Mouse (Mus musculus) hindbrain, embryonic 10.5 days (tissue): ENCODE measurements around the gene Bex1. TPM values are rescaled to one million over a fixed set of nuclear protein-coding genes. Genes with fewer than 3 reads are reported as not detected.
"Not testable (repeated sequence)": the region's sequence is repeated elsewhere in the genome, so short reads cannot be mapped to it uniquely, and the experiment has no call there.

Source experiments
- DNase-seq: peaks from one replicate; pipeline ENCODE4 v3.0.0-alpha.2; 2017; ENCODE audit warnings: low spot score
- H3K27ac ChIP-seq: fragments of 300-500 bp; sonication (generic); 2 replicates; pipeline ENCODE4 v1.5.1; 2016; ENCODE audit warnings: mild to moderate bottlenecking, moderate library complexity
- H3K27me3 ChIP-seq: fragments of 300-500 bp; sonication (generic); 2 replicates; pipeline ENCODE4 v1.6.1; 2016; ENCODE audit warnings: mild to moderate bottlenecking; ENCODE audit not compliant: poor library complexity, insufficient read depth, severe bottlenecking
- H3K36me3 ChIP-seq: fragments of 300-500 bp; sonication (generic); 2 replicates; pipeline ENCODE4 v1.6.1; 2016; ENCODE audit warnings: mild to moderate bottlenecking, moderate library complexity
- H3K4me1 ChIP-seq: fragments of 300-500 bp; sonication (generic); replicated peaks from 2 replicates; pipeline ENCODE4 v1.6.1; 2016; ENCODE audit warnings: mild to moderate bottlenecking
- H3K4me3 ChIP-seq: fragments of 300-500 bp; sonication (generic); 2 replicates; pipeline ENCODE4 v1.5.1; 2016; ENCODE audit warnings: mild to moderate bottlenecking, moderate library complexity
- H3K9me3 ChIP-seq: fragments of 300-500 bp; sonication (generic); 2 replicates; pipeline ENCODE4 v1.6.1; 2016; ENCODE audit warnings: mild to moderate bottlenecking, moderate library complexity
- WGBS: fragments of 180-500 bp; shearing (Covaris S2); methylation state at CpG from one replicate; pipeline ENCODE4 v1.1.7; 2016; 5-methylcytosine and 5-hydroxymethylcytosine counted together
- polyA plus RNA-seq: library from polyadenylated mRNA; unstranded; fragments of >200 nt; fragmentation: Nextera tagmentation; extraction: Ambion mirVana; gene quantifications from 2 replicates; pipeline ENCODE4 v1.2.1, GENCODE M21; 2016

Bex1 gene
- polyA plus RNA-seq, result 127 and 147 TPM in 2 replicates

DNA sequence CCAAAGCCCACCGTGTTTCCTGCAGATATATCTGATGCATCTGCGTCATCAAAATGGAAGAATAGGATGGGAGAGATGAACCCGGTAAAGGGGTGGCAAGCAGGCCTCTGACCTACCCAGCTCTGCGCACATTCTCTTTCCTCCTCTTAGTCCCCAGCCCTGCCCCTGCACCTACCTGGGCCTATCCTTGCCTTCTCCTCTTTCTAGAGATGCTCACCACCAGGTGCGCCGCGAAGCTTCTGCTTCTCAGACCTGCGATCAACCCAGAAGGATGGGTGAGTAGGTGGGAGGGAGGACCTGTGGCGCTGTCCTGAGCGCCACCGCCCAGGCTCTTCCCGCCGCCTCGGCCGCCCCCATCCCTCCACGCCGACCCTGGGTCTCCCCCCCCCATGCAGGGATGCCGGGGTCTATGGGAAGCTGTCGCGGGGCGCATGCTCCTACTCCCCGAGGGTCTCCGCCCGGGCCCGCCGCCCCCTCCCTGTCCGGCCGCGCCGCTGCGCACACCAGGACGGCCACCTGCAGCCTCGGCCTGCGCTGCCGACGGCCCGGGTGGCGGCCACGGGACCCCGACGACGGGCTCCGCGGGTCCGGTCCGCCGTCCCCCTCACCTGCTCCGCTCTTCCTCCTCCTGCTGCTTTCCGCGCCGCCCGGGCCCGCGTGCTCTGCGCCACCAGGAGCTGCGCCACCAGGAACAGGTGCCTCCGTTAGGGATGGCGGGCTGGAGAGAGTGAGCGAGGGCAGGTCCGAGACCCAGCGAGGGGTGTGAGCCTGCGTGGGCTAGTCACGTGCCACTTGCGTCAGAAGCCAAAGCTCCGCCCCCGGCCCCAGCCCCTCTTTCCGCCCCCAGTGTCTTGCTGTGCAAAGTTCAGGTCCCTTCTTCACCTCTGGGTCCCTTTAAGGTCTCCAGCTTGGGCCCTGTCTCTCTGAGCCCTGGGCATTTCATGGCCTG, at the start of gene Bex1, which contains the start of gene Tceal7:
TSS of gene Bex1 (minus strand) at position 785 of the 949 bp plus-strand sequence.
TSS of gene Tceal7 (plus strand) at position 51 of the 949 bp plus-strand sequence.
- H3K27me3 ChIP-seq, H3K9me3 ChIP-seq, DNase-seq, H3K36me3 ChIP-seq, H3K4me1 ChIP-seq: not testable (repeated sequence)
- 21% methylated on average over 31 of the region's 67 CpGs for WGBS
- H3K4me3 ChIP-seq, result peak within 1 kb of the TSS; percentile 55
- H3K27ac ChIP-seq, result peak within 1 kb of the TSS; percentile 71; the same call in 1 of the 2 replicates

DNA sequence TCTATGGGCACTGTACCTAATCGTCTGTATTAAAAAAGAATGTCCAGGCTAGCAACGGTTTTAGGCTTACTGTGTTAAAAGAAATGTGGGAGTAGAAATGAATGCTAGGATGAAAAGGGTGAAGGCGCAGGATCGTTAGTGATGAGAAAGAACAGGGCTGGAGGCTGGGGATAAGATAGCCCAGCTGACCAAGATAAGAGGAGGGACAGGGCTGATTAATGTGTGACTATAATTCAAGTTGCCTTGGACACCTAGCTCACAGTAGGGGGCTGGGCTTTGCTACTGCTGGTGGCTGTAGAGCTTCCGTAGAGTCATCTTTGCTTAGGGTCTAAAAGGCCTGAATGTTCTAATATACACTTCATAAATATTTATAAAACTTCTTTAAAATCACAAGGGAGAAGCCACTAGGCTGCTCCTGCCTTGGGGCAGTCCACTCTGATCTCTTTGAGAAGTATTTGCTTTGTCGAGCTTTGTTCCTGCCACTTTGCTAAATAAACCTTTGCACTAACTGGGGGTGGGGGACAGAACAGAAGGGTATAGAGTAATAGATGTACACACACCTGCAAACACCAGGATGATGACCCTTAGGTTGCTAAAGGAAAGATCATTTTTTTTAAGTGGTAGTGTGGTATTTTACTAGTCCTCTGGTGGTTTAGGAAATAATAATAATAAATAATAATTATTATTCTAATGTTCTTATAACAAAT, 36.9 kb upstream of the Bex1 start:
- Histone ChIP-seq H3K27ac (no peak overlapping the region), H3K4me1 (no peaks in the 10 kb centered on the region), H3K4me3 (no peak overlapping the region), H3K36me3 (peaks cover 10% of the 10 kb centered on the region), H3K9me3 (no peaks in the 10 kb centered on the region), H3K27me3 (no peaks in the 10 kb centered on the region)
- DNase-seq, result no peak
- WGBS, result 78% methylated on average over 6 of the region's 6 CpGs

DNA sequence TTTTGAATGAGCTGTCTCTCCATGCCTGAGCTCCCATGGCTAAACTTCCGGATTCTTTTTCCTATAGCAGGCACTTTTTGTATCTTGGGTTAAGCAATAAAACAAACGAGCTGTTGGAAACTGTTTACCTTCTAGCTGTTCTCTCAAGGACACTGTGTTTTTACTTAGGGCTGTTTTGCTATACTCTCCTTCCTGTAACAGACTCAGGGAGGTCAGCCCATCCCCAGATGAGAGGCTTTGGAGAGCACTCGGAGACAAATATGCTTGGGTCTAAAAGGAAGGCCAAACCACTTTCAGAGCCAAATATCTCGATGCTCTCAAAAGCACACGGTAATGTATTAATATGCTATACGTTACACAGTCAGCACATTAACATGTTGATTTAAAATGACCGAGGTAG, 34.4 kb upstream of the Bex1 start:
- H3K27me3 ChIP-seq, result peaks cover 4% of the 10 kb centered on the region; the same call in 1 of the 2 replicates
- 86% methylated on average over 7 of the region's 7 CpGs for WGBS
- no peak for DNase-seq
- no peak overlapping the region for H3K27ac ChIP-seq
- H3K36me3 ChIP-seq, result peaks cover 11% of the 10 kb centered on the region
- no peaks in the 10 kb centered on the region for H3K9me3 ChIP-seq
- no peak overlapping the region for H3K4me3 ChIP-seq
- 0 out of 2 replicates have a peak, but pooled peaks cover 6% of the 10 kb centered on the region for H3K4me1 ChIP-seq

DNA sequence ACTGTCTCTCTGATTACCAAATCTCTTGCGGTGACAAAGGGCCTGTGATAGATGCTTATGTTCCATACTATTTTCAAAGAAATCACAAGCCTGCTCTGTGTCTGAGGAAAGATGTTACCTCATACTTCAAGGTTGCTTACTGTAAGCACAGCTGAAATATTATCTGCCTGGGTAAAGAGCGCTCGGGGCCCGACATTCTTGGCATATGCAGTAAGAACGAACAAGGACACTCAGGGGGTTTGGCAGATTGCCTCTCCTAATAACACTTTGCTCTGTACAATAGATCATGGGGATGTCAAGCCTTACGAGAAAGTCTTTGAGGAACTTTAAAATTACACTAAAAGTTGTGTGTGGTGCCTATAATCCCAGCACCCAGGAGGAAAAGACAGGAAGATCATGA, 33.5 kb upstream of the Bex1 start:
- H3K36me3 ChIP-seq, result peaks cover 11% of the 10 kb centered on the region
- H3K9me3 ChIP-seq, result no peaks in the 10 kb centered on the region
- H3K27me3 ChIP-seq, result peaks cover 4% of the 10 kb centered on the region; the same call in 1 of the 2 replicates
- 0 out of 2 replicates have a peak, but pooled peaks cover 6% of the 10 kb centered on the region for H3K4me1 ChIP-seq
- DNase-seq, result no peak
- H3K4me3 ChIP-seq, result no peak overlapping the region
- WGBS, result 88% methylated on average over 6 of the region's 6 CpGs
- H3K27ac ChIP-seq, result no peak overlapping the region

DNA sequence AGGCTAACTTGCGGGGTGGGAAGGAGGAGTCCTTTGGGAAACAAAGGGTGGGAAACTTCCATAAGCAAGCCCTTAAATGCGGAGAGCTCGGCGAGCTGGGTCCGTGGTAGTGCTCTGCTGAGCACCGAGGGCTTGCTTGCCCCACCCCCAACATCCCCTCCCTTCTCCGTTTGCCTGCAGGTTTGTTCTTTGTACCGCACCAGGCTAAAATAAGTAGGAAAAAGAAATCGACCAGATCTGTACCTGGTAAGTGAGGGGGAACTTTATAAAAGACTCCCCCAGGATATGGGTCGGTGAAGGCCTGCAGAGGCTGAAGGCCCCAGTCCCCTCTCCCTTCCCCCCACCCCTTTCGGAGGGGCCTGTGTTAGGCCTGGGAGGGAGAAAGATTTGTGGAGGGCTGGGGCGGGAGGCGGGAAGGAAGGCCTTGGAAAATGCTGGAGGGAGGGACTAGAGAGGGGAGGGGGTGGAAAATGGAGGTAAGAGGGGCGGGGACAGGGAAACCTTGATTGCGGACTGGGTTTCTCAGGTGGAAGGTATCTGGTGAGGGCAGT, 30.3 kb upstream of the Bex1 start:
- Histone ChIP-seq H3K4me3 (peak overlapping the region; percentile 62), H3K27me3 (peaks cover 4% of the 10 kb centered on the region; the same call in 1 of the 2 replicates), H3K27ac (peak overlapping the region; percentile 89), H3K9me3 (no peaks in the 10 kb centered on the region), H3K36me3 (peaks cover 11% of the 10 kb centered on the region), H3K4me1 (0 out of 2 replicates have a peak, but pooled peaks cover 6% of the 10 kb centered on the region)
- WGBS, result 22% methylated on average over 15 of the region's 15 CpGs
- DNase-seq, result peak; percentile 18

DNA sequence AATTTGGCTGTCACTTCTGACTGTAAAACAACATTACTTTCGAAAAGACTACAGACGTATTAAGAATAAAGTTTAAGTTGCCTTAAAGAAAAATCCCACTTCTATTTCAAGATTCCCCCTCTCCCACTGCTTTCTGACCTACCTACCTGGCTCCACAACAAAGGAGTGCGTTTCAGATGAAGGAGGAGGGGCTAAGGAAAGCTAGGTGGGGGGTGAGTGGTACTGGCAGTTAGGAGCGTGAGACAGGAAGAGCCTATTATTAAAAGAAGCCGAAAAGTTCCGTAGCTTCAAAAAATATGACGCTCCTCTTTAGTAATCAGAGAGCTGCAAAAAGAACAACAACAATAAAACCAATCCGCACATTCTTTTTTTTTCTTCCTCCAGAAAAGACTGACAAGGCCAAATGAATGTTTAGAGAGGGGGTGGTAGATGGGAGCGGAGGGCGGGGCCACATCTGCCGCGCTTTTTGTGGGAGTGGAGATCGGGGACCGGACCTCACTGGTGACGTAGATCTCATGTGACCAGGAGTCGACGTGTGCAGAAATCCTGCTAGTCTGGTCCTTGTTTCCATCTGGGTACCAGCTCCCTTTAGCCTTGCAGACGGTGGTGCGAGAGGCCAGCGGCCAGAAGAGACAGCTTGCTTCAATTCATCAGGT, 29.4 kb upstream of the Bex1 start, which contains the start of gene Tceal9:
TSS of gene Tceal9 (plus strand) at position 506 of the 656 bp plus-strand sequence.
- H3K27me3 ChIP-seq, result peaks cover 4% of the 10 kb centered on the region; the same call in 1 of the 2 replicates
- H3K27ac ChIP-seq, result peak within 1 kb of the TSS; percentile 89
- peak within 1 kb of the TSS; percentile 62 for H3K4me3 ChIP-seq
- WGBS, result 21% methylated on average over 20 of the region's 20 CpGs
- 0 out of 2 replicates have a peak, but pooled peaks cover 6% of the 10 kb centered on the region for H3K4me1 ChIP-seq
- H3K36me3 ChIP-seq, result peaks cover 11% of the 10 kb centered on the region
- peak; percentile 78 for DNase-seq
- no peaks in the 10 kb centered on the region for H3K9me3 ChIP-seq

DNA sequence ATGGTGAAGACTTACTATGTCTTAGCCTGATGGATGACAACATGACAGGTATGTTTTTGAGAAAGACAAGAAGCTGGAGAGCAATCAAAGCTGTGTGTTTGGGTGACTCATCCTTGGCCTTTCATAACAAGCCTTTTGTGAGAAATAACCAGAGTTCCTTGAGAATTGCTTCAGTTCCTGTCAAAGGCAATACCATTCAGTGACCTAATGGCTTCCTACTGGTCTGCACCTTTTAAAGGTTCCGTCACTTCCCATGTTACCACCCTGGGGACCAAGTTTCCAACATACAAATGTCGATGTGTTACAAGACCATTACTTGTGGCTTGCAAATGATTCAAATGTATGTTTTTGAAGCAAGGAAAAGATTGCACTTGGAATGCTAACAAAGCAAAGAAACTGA, 27.9 kb upstream of the Bex1 start:
- H3K27ac ChIP-seq, result no peak overlapping the region
- H3K36me3 ChIP-seq, result peaks cover 11% of the 10 kb centered on the region

DNA sequence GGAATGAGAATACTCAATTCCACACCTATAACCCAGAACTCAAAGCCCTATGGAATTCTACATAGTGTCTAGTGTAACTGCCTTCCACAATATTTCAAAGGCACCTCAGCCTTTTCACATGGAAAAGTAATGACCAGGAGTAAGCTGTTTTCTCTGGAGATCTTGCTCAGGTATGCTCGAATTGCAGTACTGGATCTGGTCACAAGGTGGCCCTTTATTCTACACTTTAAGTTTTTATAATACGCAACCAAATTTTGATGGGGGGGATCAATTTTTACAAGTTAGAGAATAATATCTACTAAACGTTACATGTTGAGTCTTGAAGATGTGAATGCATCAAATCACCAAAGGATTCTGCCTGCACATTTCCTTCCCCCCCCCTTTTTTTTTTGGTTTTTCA, 22.8 kb upstream of the Bex1 start:
- Histone ChIP-seq H3K4me3 (no peak overlapping the region), H3K27ac (no peak overlapping the region), H3K36me3 (no peaks in the 10 kb centered on the region), H3K4me1 (no peaks in the 10 kb centered on the region), H3K9me3 (no peaks in the 10 kb centered on the region), H3K27me3 (no peaks in the 10 kb centered on the region)
- DNase-seq, result no peak
- WGBS, result 59% methylated on average over 3 of the region's 3 CpGs

More for the DNA sequence above, 27.9 kb upstream of the Bex1 start:
- H3K9me3 ChIP-seq, result no peaks in the 10 kb centered on the region
- no peak overlapping the region for H3K4me3 ChIP-seq
- 91% methylated on average over 2 of the region's 2 CpGs for WGBS
- DNase-seq, result no peak
- H3K27me3 ChIP-seq, result peaks cover 4% of the 10 kb centered on the region; the same call in 1 of the 2 replicates
- 0 out of 2 replicates have a peak, but pooled peaks cover 6% of the 10 kb centered on the region for H3K4me1 ChIP-seq

DNA sequence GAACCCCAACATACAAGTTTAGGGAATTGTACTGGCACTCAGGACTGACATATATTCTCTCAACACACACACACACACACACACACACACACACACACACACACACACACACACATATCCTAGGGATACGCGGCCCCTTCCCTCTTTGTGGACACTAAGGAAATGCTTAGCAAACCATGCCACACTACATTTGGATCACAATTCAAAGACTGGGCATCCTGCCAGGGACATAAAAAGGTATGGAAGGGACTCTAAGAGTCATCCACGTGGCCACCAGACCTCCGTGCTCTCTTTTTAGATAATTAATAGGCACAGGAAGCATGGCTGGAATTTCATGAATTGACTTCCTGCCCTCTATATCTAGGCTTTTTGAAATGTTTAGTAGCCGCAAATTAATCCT, 12.5 kb upstream of the Bex1 start:
- H3K9me3 ChIP-seq, result no peaks in the 10 kb centered on the region
- H3K4me3 ChIP-seq, result no peak overlapping the region
- H3K27me3 ChIP-seq, result peaks cover 14% of the 10 kb centered on the region; the same call in 1 of the 2 replicates
- no peaks in the 10 kb centered on the region for H3K36me3 ChIP-seq
- no peaks in the 10 kb centered on the region for H3K4me1 ChIP-seq
- no peak for DNase-seq
- WGBS, result 83% methylated on average over 5 of the region's 5 CpGs
- no peak overlapping the region for H3K27ac ChIP-seq

DNA sequence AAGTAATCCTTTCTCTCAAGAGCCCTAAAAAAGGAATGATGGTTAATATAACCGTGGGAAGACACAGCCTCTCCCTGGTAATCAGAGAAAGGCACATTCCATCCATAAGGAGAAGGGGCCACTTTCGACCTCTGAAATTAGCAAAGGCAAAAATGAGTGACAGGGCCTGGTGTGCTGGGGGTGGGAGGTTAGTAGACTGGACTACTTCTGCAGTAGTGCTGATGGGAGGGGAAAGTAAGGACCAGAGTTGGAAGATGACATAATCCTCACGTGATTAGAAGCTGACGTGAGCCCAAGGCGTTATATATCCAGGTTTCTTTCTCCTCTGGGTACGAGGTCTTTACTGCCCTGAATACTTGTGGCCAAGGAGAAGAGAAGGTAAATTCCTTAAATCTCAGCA, 8.4 kb upstream of the Bex1 start:
- Histone ChIP-seq H3K36me3 (no peaks in the 10 kb centered on the region), H3K9me3 (no peaks in the 10 kb centered on the region), H3K4me3 (no peak overlapping the region), H3K27me3 (peaks cover 9% of the 10 kb centered on the region; the same call in 1 of the 2 replicates), H3K4me1 (no peaks in the 10 kb centered on the region), H3K27ac (no peak overlapping the region)
- DNase-seq, result no peak
- WGBS, result 74% methylated on average over 6 of the region's 6 CpGs

DNA sequence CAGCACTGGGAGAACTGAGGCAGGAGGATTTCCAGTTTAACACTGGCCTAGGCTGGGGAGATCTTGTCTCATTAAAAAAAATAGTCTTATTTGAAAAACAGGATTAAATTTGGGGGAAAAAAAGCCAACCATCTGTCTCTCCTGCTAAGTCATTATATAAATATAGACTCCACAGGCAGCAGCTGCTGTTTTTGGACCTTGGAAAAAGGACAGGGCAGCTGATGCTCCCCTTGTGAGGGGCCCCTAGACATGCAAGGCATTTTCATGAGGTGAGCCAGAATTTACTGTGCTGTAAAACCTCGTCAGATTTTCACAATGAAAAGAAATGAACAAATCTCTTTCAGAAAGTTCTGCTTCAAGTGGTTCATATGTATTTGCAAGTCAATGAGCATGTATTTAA, 990 bp upstream of the Bex1 start:
- H3K4me1 ChIP-seq, result 0 out of 2 replicates have a peak, but pooled peaks cover 4% of the 10 kb centered on the region
- no peaks in the 10 kb centered on the region; the same call in 1 of the 2 replicates for H3K27me3 ChIP-seq
- no peaks in the 10 kb centered on the region for H3K9me3 ChIP-seq
- no peak overlapping the region for H3K4me3 ChIP-seq
- 0 out of 2 replicates have a peak, but pooled peaks cover 5% of the 10 kb centered on the region for H3K36me3 ChIP-seq
- 63% methylated on average over 1 of the region's 1 CpGs for WGBS
- H3K27ac ChIP-seq, result no peak overlapping the region
- DNase-seq, result no peak

DNA sequence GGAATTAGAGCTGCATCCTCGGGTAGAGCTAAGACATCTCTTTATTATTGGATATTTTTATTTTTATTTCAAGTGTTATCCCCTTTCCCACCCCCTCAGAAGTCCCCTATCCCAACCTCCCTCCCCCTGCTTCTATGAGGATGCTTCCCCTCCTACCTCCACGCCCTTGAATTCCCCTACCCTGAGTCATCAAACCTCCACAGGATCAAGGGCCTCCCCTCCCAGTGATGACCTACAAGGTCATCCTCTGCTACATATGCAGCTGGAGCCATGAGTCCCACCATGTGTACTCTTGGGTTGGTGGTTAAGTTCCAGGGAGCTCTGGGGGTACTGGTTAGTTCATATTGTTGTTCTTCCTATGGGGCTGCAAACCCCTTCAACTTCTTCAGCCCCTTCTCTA, 1.9 kb downstream of the Bex1 start:
- H3K27ac ChIP-seq, result no peak overlapping the region
- WGBS, result 79% methylated on average over 2 of the region's 2 CpGs
- H3K4me1 ChIP-seq, result 0 out of 2 replicates have a peak, but pooled peaks cover 4% of the 10 kb centered on the region
- H3K36me3 ChIP-seq, result 0 out of 2 replicates have a peak, but pooled peaks cover 5% of the 10 kb centered on the region
- no peaks in the 10 kb centered on the region; the same call in 1 of the 2 replicates for H3K27me3 ChIP-seq
- H3K4me3 ChIP-seq, result no peak overlapping the region
- DNase-seq, result no peak
- no peaks in the 10 kb centered on the region for H3K9me3 ChIP-seq
